Mouse (Mus musculus): Measurements from ENCODE around the gene Peli3.

DNA sequence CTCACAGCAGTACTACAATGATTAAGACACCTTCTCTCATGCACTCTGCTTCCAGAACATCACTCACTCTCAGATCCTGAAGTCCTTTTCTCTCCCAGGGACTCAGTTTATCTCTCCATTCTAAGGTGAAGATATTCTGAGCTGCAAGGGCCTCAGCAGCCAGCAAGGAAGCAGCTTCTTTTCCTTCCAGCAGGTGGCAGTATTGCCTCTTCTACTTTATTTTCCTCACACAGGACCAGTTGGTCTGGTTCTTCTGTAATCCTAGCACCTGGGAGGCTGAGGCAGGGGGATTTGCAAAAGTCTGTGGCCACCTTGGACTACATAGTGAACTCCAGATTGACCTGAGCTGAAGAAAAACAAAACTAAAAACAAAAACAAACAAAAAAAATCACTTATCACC lies 38.8 kb upstream of the Peli3 start:
- no peak for TF ChIP-seq NRF1 (IDR thresholded peaks at IDR 0.05; ENCODE audit: insufficient read depth, low read depth, low read length, poor library complexity, severe bottlenecking)
- no peak for TF ChIP-seq MAX (IDR thresholded peaks at IDR 0.05; ENCODE audit: low read length)
- no peak for TF ChIP-seq GATA1 (IDR thresholded peaks at IDR 0.05; ENCODE audit: low read depth, low read length)
- no peak for TF ChIP-seq EP300 (IDR thresholded peaks at IDR 0.05; ENCODE audit: low read depth in 1 of 2, low read length in 2 of 2)
- no peak for TF ChIP-seq ELF1 (IDR thresholded peaks at IDR 0.05; ENCODE audit: low read depth, low read length)
- no peak for TF ChIP-seq JUND (IDR thresholded peaks at IDR 0.05; ENCODE audit: low read depth, low read length)
- TF ChIP-seq CTCF (IDR thresholded peaks at IDR 0.05 in 2 of 3, conservative IDR thresholded peaks at IDR 0.05 in 1 of 3; ENCODE audit: control insufficient read depth in 1 of 3, insufficient read depth in 1 of 3, low read depth in 2 of 3, low read length in 3 of 3, poor library complexity in 1 of 3, severe bottlenecking in 1 of 3), result peak; percentile 77 to 87 (median 80)
- no peak for TF ChIP-seq ZC3H11A (IDR thresholded peaks at IDR 0.05; ENCODE audit: low read depth, low read length)
- TF ChIP-seq SMC3 (IDR thresholded peaks at IDR 0.05; ENCODE audit: low read depth, low read length), result no peak; the same call in 1 of the 2 replicates
- TF ChIP-seq ZMIZ1 (IDR thresholded peaks at IDR 0.05; ENCODE audit: low read depth, low read length), result no peak
- no peak for TF ChIP-seq POLR2A (IDR thresholded peaks at IDR 0.05; ENCODE audit: control insufficient read depth in 1 of 2, insufficient read depth in 1 of 2, low read depth in 1 of 2, low read length in 2 of 2, poor library complexity in 1 of 2)
- TF ChIP-seq POLR2AphosphoS5 (IDR thresholded peaks at IDR 0.05; ENCODE audit: borderline replicate concordance, low read depth, low read length), result no peak

Data from MEL (cell line).